9 mouse cellular contexts compared by ENCODE assay signal in the genomic region with DNA sequence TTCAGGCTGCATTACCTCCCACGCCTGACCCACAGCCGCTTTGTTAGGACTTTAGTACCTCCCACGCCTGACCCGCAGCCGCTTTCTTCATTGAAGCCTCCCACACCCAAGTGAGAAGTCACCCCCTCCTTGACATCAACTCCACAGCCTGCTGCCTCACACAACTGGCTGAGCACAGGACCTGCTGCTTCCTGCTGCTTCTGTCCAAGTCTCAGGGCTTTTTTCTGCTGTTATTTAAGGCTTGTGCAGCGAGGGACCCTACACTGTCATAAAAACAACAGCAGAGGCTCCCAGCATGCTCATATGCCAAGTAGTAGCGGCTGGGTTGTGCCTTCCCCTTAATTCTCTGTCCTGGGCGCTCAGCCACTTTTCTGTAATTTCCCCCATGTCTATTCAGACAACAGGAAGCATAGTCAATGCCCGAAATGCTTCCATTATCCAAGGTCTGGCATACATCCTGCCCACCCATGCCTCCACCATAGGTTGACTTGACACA. TPM values are rescaled to one million over a fixed set of nuclear protein-coding genes. Genes with fewer than 3 reads are reported as not detected.
DNase-seq lines count a peak whose midpoint lies in the region; ATAC-seq and TF ChIP-seq lines count a peak whose summit lies in the region.
"Had no signal": no experiment of that assay in that cellular context is flagged by ENCODE, and none has a peak within 500 bp of the region (broad histone marks: within the 10 kb centered on the region; RNA-seq: fewer than 3 reads in every experiment).

No protein-coding gene starts in this region.

- peak overlapping the region; percentile 22; the same call in 1 of the 2 replicates for H3K27ac ChIP-seq in forebrain, embryonic 13.5 days
- no peak overlapping the region for H3K27ac ChIP-seq in forebrain, embryonic 11.5 days (ENCODE audit: low read depth, low read length)
- H3K27ac ChIP-seq in hindbrain, postnatal 0 days = peak overlapping the region; percentile 59
- H3K27ac ChIP-seq: liver, embryonic 15.5 days had no signal

- peaks cover 10% of the 10 kb centered on the region for H3K4me1 ChIP-seq in forebrain, embryonic 13.5 days
- H3K4me1 ChIP-seq in forebrain, embryonic 11.5 days (replicated peaks; ENCODE audit: control insufficient read depth, insufficient read depth, low read length) = no peaks in the 10 kb centered on the region
- H3K4me1 ChIP-seq in hindbrain, postnatal 0 days (ENCODE audit: insufficient read depth, low read length) = peaks cover 8% of the 10 kb centered on the region; the same call in 1 of the 2 replicates
- H3K4me1 ChIP-seq: liver, embryonic 15.5 days had no signal

- TF ChIP-seq CTCF in hindbrain, postnatal 0 days (IDR thresholded peaks at IDR 0.05; ENCODE audit: low read depth) = no peak

- ATAC-seq in forebrain, embryonic 13.5 days = no peak; the same call in 1 of the 2 replicates
- no peak for ATAC-seq in forebrain, embryonic 11.5 days (replicated peaks; ENCODE audit: low FRiP score)
- peak; percentile 83 for ATAC-seq in hindbrain, postnatal 0 days

- WGBS in forebrain, embryonic 13.5 days = 69% methylated on average over 9 of the region's 9 CpGs
- 85% methylated on average over 9 of the region's 9 CpGs for WGBS in forebrain, embryonic 11.5 days
- WGBS in hindbrain, postnatal 0 days = 43% methylated on average over 9 of the region's 9 CpGs

- peak overlapping the region; percentile 8; the same call in 1 of the 2 replicates for H3K9ac ChIP-seq in forebrain, embryonic 13.5 days
- no peak overlapping the region for H3K9ac ChIP-seq in forebrain, embryonic 11.5 days (ENCODE audit: low read length)
- 0 out of 2 replicates have a peak overlapping the region, but pooled peaks have one; percentile 13 for H3K9ac ChIP-seq in hindbrain, postnatal 0 days (replicated peaks; ENCODE audit: low read length)
- H3K9ac ChIP-seq: liver, embryonic 15.5 days had no signal

- no peak for DNase-seq in forebrain, embryonic 11.5 days (ENCODE audit: low spot score)
- peak; percentile 32 for DNase-seq in right cerebral cortex, adult 18-20 months
- DNase-seq in right cerebral cortex, postnatal 14 days = no peak
- DNase-seq in hindbrain, postnatal 0 days (ENCODE audit: low spot score) = peak; percentile 70
- DNase-seq in ovary, postnatal 14 days (ENCODE audit: low spot score) = peak; percentile 36
- DNase-seq in layer of hippocampus, adult 8-10 months (ENCODE audit: low spot score in 2 of 2) = no peak
- no peak for DNase-seq in urinary bladder, postnatal 25 days (ENCODE audit: low spot score)

- H3K9me3 ChIP-seq in forebrain, embryonic 13.5 days (replicated peaks) = no peaks in the 10 kb centered on the region; the same call in 1 of the 2 replicates
- no peaks in the 10 kb centered on the region for H3K9me3 ChIP-seq in forebrain, embryonic 11.5 days (ENCODE audit: control insufficient read depth, low read length)
- no peaks in the 10 kb centered on the region for H3K9me3 ChIP-seq in hindbrain, postnatal 0 days (ENCODE audit: low read length)
- H3K9me3 ChIP-seq: liver, embryonic 15.5 days had no signal

- H3K4me3 ChIP-seq in forebrain, embryonic 13.5 days = no peak overlapping the region
- H3K4me3 ChIP-seq in forebrain, embryonic 11.5 days (ENCODE audit: low read depth, low read length) = no peak overlapping the region
- H3K4me3 ChIP-seq in hindbrain, postnatal 0 days (ENCODE audit: low read length) = no peak overlapping the region
- H3K4me3 ChIP-seq: liver, embryonic 15.5 days had no signal

- H3K27me3 ChIP-seq in forebrain, embryonic 13.5 days = no peaks in the 10 kb centered on the region
- no peaks in the 10 kb centered on the region for H3K27me3 ChIP-seq in forebrain, embryonic 11.5 days (ENCODE audit: control insufficient read depth, insufficient read depth, low read length)
- no peaks in the 10 kb centered on the region for H3K27me3 ChIP-seq in hindbrain, postnatal 0 days (ENCODE audit: insufficient read depth, low read length)
- H3K27me3 ChIP-seq: liver, embryonic 15.5 days had no signal

- no peak overlapping the region for H3K4me2 ChIP-seq in forebrain, embryonic 13.5 days
- no peak overlapping the region for H3K4me2 ChIP-seq in forebrain, embryonic 11.5 days (ENCODE audit: low read depth, low read length, severe bottlenecking)
- H3K4me2 ChIP-seq in hindbrain, postnatal 0 days (ENCODE audit: low read depth, low read length) = peak overlapping the region; percentile 14; the same call in 1 of the 2 replicates
- H3K4me2 ChIP-seq: liver, embryonic 15.5 days had no signal

- H3K36me3 ChIP-seq in forebrain, embryonic 13.5 days (ENCODE audit: poor library complexity, severe bottlenecking) = peaks cover 32% of the 10 kb centered on the region
- H3K36me3 ChIP-seq in forebrain, embryonic 11.5 days (ENCODE audit: control insufficient read depth, insufficient read depth, low read length) = no peaks in the 10 kb centered on the region
- H3K36me3 ChIP-seq in hindbrain, postnatal 0 days (ENCODE audit: insufficient read depth, low read length) = no peaks in the 10 kb centered on the region

RNA-seq across cellular contexts. Expression of a gene that starts 15.0 kb away (rescaled TPM):
- 62.6 and 67.2 TPM in 2 replicates for polyA plus RNA-seq in forebrain, embryonic 13.5 days (2015; fragmentation: Nextera tagmentation; extraction: Ambion mirVana)
- 59.2 and 59.7 TPM in 2 replicates for polyA plus RNA-seq in forebrain, embryonic 11.5 days (2014; fragmentation: Nextera tagmentation; extraction: Ambion mirVana)
- total RNA-seq in hindbrain, postnatal 0 days (2014; rRNA removed) = 92.8 and 105 TPM in 2 replicates
- 73.0 and 73.9 TPM in 2 replicates for polyA plus RNA-seq in hindbrain, postnatal 0 days (2015; fragmentation: Nextera tagmentation; extraction: Ambion mirVana)
- 10 to 100 TPM; 24.9 to 34.7 (median 31.4) TPM for total RNA-seq in layer of hippocampus, adult 8-10 months (2022)

Comparison
In these comparisons a context has a peak if more than half of its experiments do, and no peak if none do; other contexts are left out.
1. DNase-seq: peak in right cerebral cortex, adult 18-20 months (single experiment), hindbrain, postnatal 0 days (single experiment) and ovary, postnatal 14 days (single experiment); none in forebrain, embryonic 11.5 days (single experiment), right cerebral cortex, postnatal 14 days (single experiment), layer of hippocampus, adult 8-10 months (0 of 2) and urinary bladder, postnatal 25 days (single experiment).